Mouse (Mus musculus) liver, embryonic 11.5 days (tissue): ENCODE results near the gene Slc6a16. TPM values are rescaled to one million over a fixed set of nuclear protein-coding genes. Genes with fewer than 3 reads are reported as not detected.

Source experiments
- ATAC-seq: fragments of 200-750 bp; cut with Nextera tagmentation; replicated peaks from 2 replicates; pipeline ENCODE4 v1.8.0; 2017; ENCODE audit warnings: moderate number of reproducible peaks, mild to moderate bottlenecking, moderate TSS enrichment, moderate library complexity; ENCODE audit not compliant: low FRiP score
- DNase-seq: peaks from one replicate; pipeline ENCODE4 v3.0.0-alpha.2; 2017; ENCODE audit warnings: low spot score
- H3K27ac ChIP-seq: fragments of 300-500 bp; sonication (generic); 2 replicates; pipeline ENCODE4 v1.5.1; 2014; ENCODE audit warnings: mild to moderate bottlenecking, low read depth, low read length, control low read depth
- H3K27me3 ChIP-seq: fragments of 300-500 bp; sonication (generic); replicated peaks from 2 replicates; pipeline ENCODE4 v1.6.1; 2014; ENCODE audit warnings: low read length, mixed read lengths; ENCODE audit not compliant: control insufficient read depth, insufficient read depth
- H3K36me3 ChIP-seq: fragments of 300-500 bp; sonication (generic); 2 replicates; pipeline ENCODE4 v1.6.1; 2014; ENCODE audit warnings: mild to moderate bottlenecking, low read length, moderate library complexity, mixed read lengths; ENCODE audit not compliant: control insufficient read depth, insufficient read depth
- H3K4me1 ChIP-seq: fragments of 300-500 bp; sonication (generic); replicated peaks from 2 replicates; pipeline ENCODE4 v1.6.1; 2014; ENCODE audit warnings: low read length, mixed read lengths; ENCODE audit not compliant: control insufficient read depth, insufficient read depth
- H3K4me2 ChIP-seq: fragments of 300-500 bp; sonication (generic); 2 replicates; pipeline ENCODE4 v1.6.1; 2014; ENCODE audit warnings: mild to moderate bottlenecking, control low read depth, moderate library complexity
- H3K4me3 ChIP-seq: fragments of 300-500 bp; sonication (generic); 2 replicates; pipeline ENCODE4 v1.5.1; 2014; ENCODE audit warnings: low read depth, low read length, control low read depth
- H3K9ac ChIP-seq: fragments of 300-500 bp; sonication (generic); 2 replicates; pipeline ENCODE4 v1.6.1; 2014; ENCODE audit warnings: low read depth, low read length, control low read depth
- H3K9me3 ChIP-seq: fragments of 300-500 bp; sonication (generic); 2 replicates; pipeline ENCODE4 v1.6.1; 2016; ENCODE audit warnings: low read length, inconsistent platforms, mixed read lengths; ENCODE audit not compliant: control insufficient read depth
- WGBS: fragments of 180-500 bp; shearing (Covaris S2); extraction: QIAGEN DNeasy Blood & Tissue Kit; methylation state at CpG from one replicate; pipeline ENCODE4 v1.1.7; 2014; 5-methylcytosine and 5-hydroxymethylcytosine counted together
- polyA plus RNA-seq: library from polyadenylated mRNA; unstranded; fragments of >200 nt; fragmentation: Nextera tagmentation; extraction: Ambion mirVana; gene quantifications from 2 replicates; pipeline ENCODE4 v1.2.1, GENCODE M21; 2014

Slc6a16 gene
- polyA plus RNA-seq, 1 experiment from 2014 or later: 0.19 TPM

DNA sequence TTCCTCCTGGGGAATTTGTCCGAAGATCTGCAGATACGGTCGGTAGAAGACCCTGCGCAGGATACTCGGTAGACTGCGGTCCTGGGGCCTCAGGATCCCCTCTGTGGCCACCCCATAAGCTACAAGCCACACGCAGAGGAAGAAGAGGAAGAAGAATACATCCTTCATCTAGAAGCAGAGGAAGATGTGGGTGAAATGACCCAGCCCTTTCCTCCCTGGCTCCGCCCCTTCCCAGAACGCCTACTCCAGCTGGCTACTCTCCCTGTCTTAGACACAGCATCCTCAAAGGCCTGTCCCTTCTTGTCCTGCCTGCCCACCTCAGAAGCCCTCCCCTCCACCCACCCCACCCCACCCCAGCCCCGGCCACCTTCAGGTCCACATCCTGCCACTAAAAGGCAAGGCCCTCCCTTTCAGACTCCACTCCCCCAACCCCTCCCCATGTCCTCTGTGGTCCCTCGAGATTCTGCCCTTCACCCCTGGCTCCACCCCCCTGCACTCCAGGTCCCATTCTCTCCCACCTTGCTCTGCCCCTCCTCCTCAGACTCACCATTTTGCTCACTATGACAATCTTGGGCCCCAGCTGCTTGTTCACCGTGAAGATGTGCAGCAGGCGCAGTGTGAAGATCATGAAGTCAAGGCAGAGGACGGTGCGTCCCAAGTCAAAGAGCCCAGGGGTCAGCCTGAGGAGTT lies 67.8 kb downstream of the Slc6a16 start:
- DNase-seq: no peak
- H3K4me1 ChIP-seq: 0 out of 2 replicates have a peak, but pooled peaks cover 2% of the 10 kb centered on the region
- 0 out of 2 replicates have a peak overlapping the region, but pooled peaks have one; percentile 12 for H3K4me2 ChIP-seq
- no peak overlapping the region for H3K4me3 ChIP-seq
- H3K36me3 ChIP-seq: no peaks in the 10 kb centered on the region
- H3K27ac ChIP-seq: no peak overlapping the region
- no peak for ATAC-seq
- H3K27me3 ChIP-seq: no peaks in the 10 kb centered on the region; the same call in 1 of the 2 replicates
- 52% methylated on average over 15 of the region's 15 CpGs for WGBS
- H3K9me3 ChIP-seq: no peaks in the 10 kb centered on the region
- no peak overlapping the region for H3K9ac ChIP-seq

GRCm38 (mm10) chr7:45309455-45309854 lies 68.6 kb downstream of the Slc6a16 start:
- Histone ChIP-seq H3K4me1 (0 out of 2 replicates have a peak, but pooled peaks cover 2% of the 10 kb centered on the region), H3K9ac (no peak overlapping the region), H3K27ac (no peak overlapping the region)

GRCm38 (mm10) chr7:45312023-45312422 lies 71.1 kb downstream of the Slc6a16 start:
- no peak overlapping the region for H3K27ac ChIP-seq

More at GRCm38 (mm10) chr7:45309455-45309854, 68.6 kb downstream of the Slc6a16 start:
- Histone ChIP-seq H3K27me3 (no peaks in the 10 kb centered on the region; the same call in 1 of the 2 replicates), H3K36me3 (no peaks in the 10 kb centered on the region; the same call in 1 of the 2 replicates), H3K4me3 (no peak overlapping the region), H3K9me3 (no peaks in the 10 kb centered on the region), H3K4me2 (no peak overlapping the region)
- 14% methylated on average over 9 of the region's 9 CpGs for WGBS
- ATAC-seq (no peak), DNase-seq (no peak)

DNA sequence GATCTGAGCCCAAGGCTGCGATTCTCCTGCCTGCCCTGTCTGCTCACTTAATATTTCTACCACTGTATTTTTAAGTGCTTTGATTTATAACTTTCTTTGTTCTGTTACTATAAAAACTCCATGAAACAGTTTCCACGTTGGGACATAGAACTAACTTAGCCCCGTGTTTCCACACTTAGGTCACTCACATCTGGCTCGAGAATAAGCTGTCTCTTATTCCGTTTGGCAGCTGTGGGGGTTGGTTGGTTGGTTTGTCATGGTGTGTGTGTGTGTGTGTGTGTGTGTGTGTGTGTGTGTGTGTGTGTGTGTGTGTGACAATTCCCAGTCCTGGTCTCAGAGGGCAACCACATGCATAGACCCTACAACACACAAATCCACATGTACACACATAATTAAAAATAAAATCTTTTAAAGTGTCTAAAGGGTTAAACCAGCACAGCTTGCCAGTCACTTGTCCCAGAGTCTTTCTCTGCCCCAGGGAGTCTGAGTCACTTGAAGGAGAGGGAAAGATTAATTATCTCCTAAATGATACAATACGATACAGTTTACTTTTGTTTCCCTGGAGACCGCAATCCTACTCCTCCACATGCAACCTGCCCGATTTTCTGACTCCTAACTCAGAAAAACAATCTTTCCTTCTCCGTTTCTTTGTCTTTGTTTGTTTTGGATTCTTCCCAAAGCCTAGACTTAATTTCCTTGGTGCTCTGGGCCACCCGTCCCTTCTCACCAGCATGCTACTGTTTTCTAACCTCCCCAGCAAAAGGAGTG lies 72.0 kb downstream of the Slc6a16 start:
- no peak for DNase-seq
- no peak overlapping the region for H3K4me3 ChIP-seq
- ATAC-seq: no peak
- 0 out of 2 replicates have a peak, but pooled peaks cover 2% of the 10 kb centered on the region for H3K4me1 ChIP-seq
- H3K27ac ChIP-seq: no peak overlapping the region
- 49% methylated on average over 10 of the region's 10 CpGs for WGBS
- H3K36me3 ChIP-seq: no peaks in the 10 kb centered on the region; the same call in 1 of the 2 replicates
- H3K27me3 ChIP-seq: no peaks in the 10 kb centered on the region
- no peak overlapping the region for H3K9ac ChIP-seq
- no peak overlapping the region for H3K4me2 ChIP-seq
- no peaks in the 10 kb centered on the region for H3K9me3 ChIP-seq

More at GRCm38 (mm10) chr7:45312023-45312422, 71.1 kb downstream of the Slc6a16 start:
- Histone ChIP-seq H3K9ac (no peak overlapping the region), H3K4me3 (no peak overlapping the region), H3K4me2 (no peak overlapping the region), H3K36me3 (no peaks in the 10 kb centered on the region; the same call in 1 of the 2 replicates), H3K9me3 (no peaks in the 10 kb centered on the region), H3K4me1 (0 out of 2 replicates have a peak, but pooled peaks cover 2% of the 10 kb centered on the region), H3K27me3 (no peaks in the 10 kb centered on the region)
- DNase-seq (no peak), ATAC-seq (no peak)
- WGBS: 44% methylated on average over 8 of the region's 8 CpGs

GRCm38 (mm10) chr7:45313495-45313894 lies 72.6 kb downstream of the Slc6a16 start:
- Histone ChIP-seq H3K4me2 (no peak overlapping the region), H3K27me3 (no peaks in the 10 kb centered on the region), H3K4me1 (0 out of 2 replicates have a peak, but pooled peaks cover 2% of the 10 kb centered on the region), H3K27ac (no peak overlapping the region), H3K36me3 (no peaks in the 10 kb centered on the region; the same call in 1 of the 2 replicates), H3K4me3 (no peak overlapping the region), H3K9ac (no peak overlapping the region), H3K9me3 (no peaks in the 10 kb centered on the region)
- 49% methylated on average over 9 of the region's 9 CpGs for WGBS
- ATAC-seq (no peak), DNase-seq (no peak)

DNA sequence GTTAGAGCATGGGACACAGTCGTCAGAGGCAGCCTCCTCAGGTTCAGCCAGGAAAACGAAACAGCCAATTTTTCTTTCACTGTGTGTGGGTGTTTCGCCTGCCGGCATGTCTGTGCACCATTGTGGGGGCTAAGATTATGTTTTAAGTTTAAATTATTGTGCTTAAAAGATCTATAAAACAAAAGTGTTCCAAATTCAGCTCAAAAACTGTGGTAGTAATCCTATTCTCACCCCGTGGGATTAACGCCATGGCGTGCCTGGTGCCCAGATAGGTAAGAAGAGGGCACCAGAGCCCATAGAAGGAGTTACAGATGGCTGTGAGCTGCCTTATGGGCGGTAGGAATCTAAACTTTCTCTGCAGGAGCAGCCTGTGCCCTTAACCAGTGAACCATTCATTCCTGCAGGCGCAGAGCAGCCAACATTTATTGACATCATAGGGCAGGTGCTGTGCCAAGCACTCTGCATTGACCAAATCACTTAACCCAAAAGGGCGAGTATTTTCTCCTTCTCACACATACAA lies 74.4 kb downstream of the Slc6a16 start:
- WGBS: 84% methylated on average over 10 of the region's 10 CpGs
- no peak for DNase-seq
- Histone ChIP-seq H3K4me3 (no peak overlapping the region), H3K9ac (no peak overlapping the region), H3K4me1 (no peaks in the 10 kb centered on the region), H3K27me3 (no peaks in the 10 kb centered on the region), H3K4me2 (no peak overlapping the region), H3K27ac (no peak overlapping the region), H3K9me3 (no peaks in the 10 kb centered on the region), H3K36me3 (no peaks in the 10 kb centered on the region; the same call in 1 of the 2 replicates)
- no peak for ATAC-seq

DNA sequence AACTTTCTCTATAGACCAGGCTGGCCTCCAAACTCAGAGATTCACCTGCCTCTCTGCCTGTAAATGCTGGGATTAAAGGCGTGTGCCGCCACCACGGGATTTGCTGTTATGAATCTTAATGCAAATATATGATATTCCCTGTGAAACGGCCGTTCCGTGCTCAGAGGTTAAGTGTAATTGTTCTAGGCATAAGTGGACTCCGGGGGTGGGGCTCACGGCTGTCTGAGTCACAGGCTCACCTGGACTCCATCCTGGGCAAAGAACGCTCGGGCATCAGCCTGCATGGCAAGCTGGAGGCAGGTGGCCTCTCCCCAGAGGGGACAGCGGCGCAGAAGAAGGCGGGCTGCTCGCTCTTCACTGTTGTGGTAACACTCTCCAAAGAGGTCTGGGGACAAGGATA lies 75.7 kb downstream of the Slc6a16 start:
- Histone ChIP-seq H3K4me1 (no peaks in the 10 kb centered on the region), H3K9me3 (no peaks in the 10 kb centered on the region), H3K4me3 (no peak overlapping the region), H3K36me3 (no peaks in the 10 kb centered on the region; the same call in 1 of the 2 replicates), H3K27ac (no peak overlapping the region), H3K27me3 (no peaks in the 10 kb centered on the region), H3K9ac (no peak overlapping the region), H3K4me2 (no peak overlapping the region)
- ATAC-seq: no peak
- 89% methylated on average over 14 of the region's 14 CpGs for WGBS
- no peak for DNase-seq

DNA sequence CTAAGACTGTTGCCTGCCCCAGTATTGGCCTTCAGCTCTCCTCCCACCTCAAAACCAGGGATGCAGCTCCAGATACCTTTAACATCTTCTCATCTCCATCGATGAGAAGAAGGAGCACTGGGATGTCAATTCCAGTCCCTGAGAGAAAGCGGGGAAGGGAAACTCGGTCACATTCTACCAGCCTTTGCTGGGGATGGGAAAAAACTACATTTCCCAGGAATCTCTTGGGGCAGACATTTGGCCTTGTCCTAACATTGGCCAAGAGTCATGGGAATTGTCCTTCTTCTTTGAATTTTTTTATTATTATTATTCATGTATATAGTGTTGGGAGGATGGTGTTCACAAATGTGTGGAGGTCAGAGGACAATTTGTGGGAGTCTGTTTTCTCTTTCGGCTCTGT lies 81.4 kb downstream of the Slc6a16 start:
- ATAC-seq (no peak), DNase-seq (no peak)
- WGBS: 80% methylated on average over 4 of the region's 4 CpGs
- Histone ChIP-seq H3K27me3 (no peaks in the 10 kb centered on the region), H3K9ac (no peak overlapping the region), H3K27ac (no peak overlapping the region), H3K4me2 (no peak overlapping the region), H3K9me3 (no peaks in the 10 kb centered on the region), H3K4me3 (no peak overlapping the region), H3K4me1 (no peaks in the 10 kb centered on the region), H3K36me3 (peaks cover 5% of the 10 kb centered on the region; the same call in 1 of the 2 replicates)
